Mouse (Mus musculus) heart, embryonic 16.5 days (tissue): ENCODE results near the gene Ybey. TPM values are rescaled to one million over a fixed set of nuclear protein-coding genes. Genes with fewer than 3 reads are reported as not detected.
A peak's percentile ranks its signal among the peaks of the same experiment; 100 is the strongest.

Experiments
- ATAC-seq: fragments of 200-750 bp; cut with Nextera tagmentation; replicated peaks from 2 replicates; pipeline ENCODE4 v1.8.0; 2017; ENCODE audit warnings: moderate number of reproducible peaks; ENCODE audit not compliant: insufficient read depth, low FRiP score; ENCODE audit errors: extremely low read depth
- H3K27ac ChIP-seq: fragments of 300-500 bp; sonication (generic); 2 replicates; pipeline ENCODE4 v1.5.1; 2014; ENCODE audit warnings: mild to moderate bottlenecking, low read length, control low read depth, moderate library complexity
- H3K27me3 ChIP-seq: fragments of 300-500 bp; sonication (generic); 2 replicates; pipeline ENCODE4 v1.6.1; 2014; ENCODE audit warnings: low read length, mixed read lengths; ENCODE audit not compliant: control insufficient read depth, insufficient read depth
- H3K36me3 ChIP-seq: fragments of 300-500 bp; sonication (generic); 2 replicates; pipeline ENCODE4 v1.6.1; 2014; ENCODE audit not compliant: control insufficient read depth, insufficient read depth
- H3K4me1 ChIP-seq: fragments of 300-500 bp; sonication (generic); 2 replicates; pipeline ENCODE4 v1.6.1; 2014; ENCODE audit warnings: low read length, mixed read lengths; ENCODE audit not compliant: control insufficient read depth, insufficient read depth
- H3K4me2 ChIP-seq: fragments of 300-500 bp; sonication (generic); 2 replicates; pipeline ENCODE4 v1.6.1; 2014; ENCODE audit warnings: low read depth, mild to moderate bottlenecking, control low read depth, low read length
- H3K4me3 ChIP-seq: fragments of 300-500 bp; sonication (generic); 2 replicates; pipeline ENCODE4 v1.5.1; 2014; ENCODE audit warnings: mild to moderate bottlenecking, control low read depth, low read length
- H3K9ac ChIP-seq: fragments of 300-500 bp; sonication (generic); 2 replicates; pipeline ENCODE4 v1.6.1; 2014; ENCODE audit warnings: low read length, control low read depth
- H3K9me3 ChIP-seq: fragments of 300-500 bp; sonication (generic); replicated peaks from 2 replicates; pipeline ENCODE4 v1.6.1; 2016; ENCODE audit warnings: low read length; ENCODE audit not compliant: control insufficient read depth
- WGBS: fragments of 180-500 bp; shearing (Covaris S2); extraction: QIAGEN DNeasy Blood & Tissue Kit; methylation state at CpG from one replicate; pipeline ENCODE4 v1.1.7; 2014; 5-methylcytosine and 5-hydroxymethylcytosine counted together
- polyA plus RNA-seq: library from polyadenylated mRNA; unstranded; fragments of >200 nt; fragmentation: Nextera tagmentation; extraction: Ambion mirVana; gene quantifications from 2 replicates; pipeline ENCODE4 v1.2.1, GENCODE M21; 2015

Ybey gene
- polyA plus RNA-seq, 1 experiment from 2014 or later = 4.9 TPM

GRCm38 (mm10) chr10:76425674-76426073 lies 43.2 kb downstream of the Ybey start:
- Histone ChIP-seq H3K36me3 (peaks cover 68% of the 10 kb centered on the region), H3K4me1 (no peaks in the 10 kb centered on the region), H3K4me3 (no peak overlapping the region), H3K4me2 (no peak overlapping the region), H3K9me3 (no peaks in the 10 kb centered on the region), H3K9ac (no peak overlapping the region), H3K27me3 (no peaks in the 10 kb centered on the region), H3K27ac (no peak overlapping the region)
- no peak for ATAC-seq
- 93% methylated on average over 7 of the region's 7 CpGs for WGBS

DNA sequence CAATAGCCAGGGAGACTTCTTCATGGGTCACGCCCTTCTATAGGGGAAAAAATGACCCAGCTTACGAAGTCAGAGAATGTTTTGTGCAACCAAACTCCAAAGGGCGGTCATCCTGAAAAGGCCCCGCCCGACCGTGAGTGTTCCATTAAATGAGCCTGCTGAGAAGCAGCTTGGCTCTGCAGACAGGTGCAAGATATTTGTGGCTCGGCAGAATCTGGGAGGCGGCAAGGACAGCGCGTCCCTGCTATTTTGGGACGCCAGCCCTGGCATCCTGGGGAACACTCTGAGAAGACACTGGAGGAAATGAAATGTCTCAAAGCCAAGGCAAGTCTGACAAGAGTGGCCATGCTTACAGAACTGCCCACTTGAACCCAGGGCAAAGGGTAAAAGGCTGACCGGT lies 52.1 kb downstream of the Ybey start:
- peak overlapping the region; percentile 94 for H3K27ac ChIP-seq
- H3K36me3 ChIP-seq = peaks cover 56% of the 10 kb centered on the region
- WGBS = 58% methylated on average over 12 of the region's 12 CpGs
- peak overlapping the region; percentile 47 for H3K9ac ChIP-seq
- H3K27me3 ChIP-seq = no peaks in the 10 kb centered on the region
- H3K4me3 ChIP-seq = no peak overlapping the region
- peaks cover 3% of the 10 kb centered on the region for H3K4me1 ChIP-seq
- peak; percentile 89 for ATAC-seq
- H3K4me2 ChIP-seq = peak overlapping the region; percentile 19; the same call in 1 of the 2 replicates
- H3K9me3 ChIP-seq = no peaks in the 10 kb centered on the region

Other genes with a start within 250 kb of the Ybey start
- 58.5 and 60.4 TPM in 2 replicates for gene Prmt2, start 231.2 kb downstream of the Ybey start, polyA plus RNA-seq
- gene S100b, start 215.3 kb downstream of the Ybey start, polyA plus RNA-seq = 0.71 and 0.95 TPM in 2 replicates
- gene Dip2a, start 123.8 kb downstream of the Ybey start, polyA plus RNA-seq = 9.0 and 11.0 TPM in 2 replicates
- gene AC141477.1, start 28.7 kb downstream of the Ybey start, polyA plus RNA-seq = not detected in 2 replicates
- 12.6 and 12.9 TPM in 2 replicates for gene Pcnt, start 26.3 kb downstream of the Ybey start, polyA plus RNA-seq
- 0.76 and 1.1 TPM in 2 replicates for gene 2610028H24Rik, start 20.0 kb downstream of the Ybey start, polyA plus RNA-seq
- gene Mcm3ap, start 187 bp downstream of the Ybey start, polyA plus RNA-seq = 33.3 and 36.9 TPM in 2 replicates
- gene Lss, start 62.5 kb upstream of the Ybey start, polyA plus RNA-seq = 8.0 and 8.2 TPM in 2 replicates
- gene Spatc1l, start 93.2 kb upstream of the Ybey start, polyA plus RNA-seq = 0.13 TPM in 1 of 2 replicates, not detected in the other
- gene Ftcd, start 106.5 kb upstream of the Ybey start, polyA plus RNA-seq = 3.5 and 4.0 TPM in 2 replicates
- gene Col6a2, start 154.5 kb upstream of the Ybey start, polyA plus RNA-seq = 100 and 120 TPM in 2 replicates